Mouse (Mus musculus): ENCODE results near the gene Gapvd1. TPM values are rescaled to one million over a fixed set of nuclear protein-coding genes. Genes with fewer than 3 reads are reported as not detected.

Gene Gapvd1
- total and polyA plus RNA-seq, 3 experiments: 62.4 to 174 (median 96.7) TPM

GRCm38 (mm10) chr2:34644571-34645526 is 110.2 kb downstream of the Gapvd1 start:
- DNase-seq (ENCODE audit: low read depth, low spot score): peak; percentile 91
- TF ChIP-seq ZNF384 (IDR thresholded peaks at IDR 0.05; ENCODE audit: low read depth, low read length): peak; percentile 79
- TF ChIP-seq RAD21 (IDR thresholded peaks at IDR 0.05; ENCODE audit: low read depth, low read length): peak; percentile 71
- TF ChIP-seq KAT2A (conservative IDR thresholded peaks at IDR 0.05; ENCODE audit: low read depth, low read length): no peak
- peak; percentile 43 for TF ChIP-seq SIN3A (IDR thresholded peaks at IDR 0.05; ENCODE audit: low read length)
- no peak for TF ChIP-seq CHD1 (IDR thresholded peaks at IDR 0.05; ENCODE audit: low read depth, low read length)
- TF ChIP-seq CTCF (IDR thresholded peaks at IDR 0.05 in 2 of 3, conservative IDR thresholded peaks at IDR 0.05 in 1 of 3; ENCODE audit: control insufficient read depth in 1 of 3, insufficient read depth in 1 of 3, low read depth in 2 of 3, low read length in 3 of 3, poor library complexity in 1 of 3, severe bottlenecking in 1 of 3): peak; percentile 81 to 87 (median 85)
- TF ChIP-seq MYC (IDR thresholded peaks at IDR 0.05; ENCODE audit: low read depth, low read length): 0 out of 2 replicates have a peak, but pooled peaks have one; percentile 26
- TF ChIP-seq TBP (IDR thresholded peaks at IDR 0.05; ENCODE audit: low read depth, low read length): peak; percentile 42; the same call in 1 of the 2 replicates
- peak; percentile 49 for TF ChIP-seq ZC3H11A (IDR thresholded peaks at IDR 0.05; ENCODE audit: low read depth, low read length)
- TF ChIP-seq POLR2A (IDR thresholded peaks at IDR 0.05; ENCODE audit: control insufficient read depth in 1 of 2, insufficient read depth in 1 of 2, low read depth in 1 of 2, low read length in 2 of 2, poor library complexity in 1 of 2): no peak
- TF ChIP-seq MAFK (IDR thresholded peaks at IDR 0.05; ENCODE audit: borderline replicate concordance, low read depth, low read length): no peak
- peak; percentile 76 for TF ChIP-seq SMC3 (IDR thresholded peaks at IDR 0.05; ENCODE audit: low read depth, low read length)
- TF ChIP-seq MXI1 (IDR thresholded peaks at IDR 0.05; ENCODE audit: low read depth, low read length): peak; percentile 22
- TF ChIP-seq TCF12 (IDR thresholded peaks at IDR 0.05; ENCODE audit: low read depth, low read length): no peak
- 0 out of 2 replicates have a peak, but pooled peaks have one; percentile 23 for TF ChIP-seq MAZ (IDR thresholded peaks at IDR 0.05; ENCODE audit: low read depth, low read length)
- no peak for TF ChIP-seq ETS1 (IDR thresholded peaks at IDR 0.05; ENCODE audit: low read depth, low read length)
- TF ChIP-seq ELF1 (IDR thresholded peaks at IDR 0.05; ENCODE audit: low read depth, low read length): peak; percentile 35
- no peak for TF ChIP-seq POLR2AphosphoS5 (IDR thresholded peaks at IDR 0.05; ENCODE audit: borderline replicate concordance, low read depth, low read length)
- Histone ChIP-seq H3K79me2 (ENCODE audit: control insufficient read depth, insufficient read depth, low read length, poor library complexity) (no peaks in the 10 kb centered on the region), H3K27ac (ENCODE audit: control insufficient read depth, low read depth, low read length) (no peak overlapping the region), H3K9me3 (replicated peaks; ENCODE audit: insufficient read depth, low read length) (no peaks in the 10 kb centered on the region), H3K36me3 (ENCODE audit: control insufficient read depth in 1 of 2, insufficient read depth in 2 of 2, low read length in 2 of 2) (no peaks in the 10 kb centered on the region), H3K4me3 (ENCODE audit: control insufficient read depth in 1 of 2, insufficient read depth in 1 of 2, low read depth in 2 of 2, low read length in 2 of 2) (peak overlapping the region; percentile 76 to 92), H3K4me1 (ENCODE audit: control insufficient read depth in 1 of 2, insufficient read depth in 2 of 2, low read length in 2 of 2) (0 out of 4 replicates have a peak, but pooled peaks cover 0 to 2% of the 10 kb centered on the region in 2 experiments), H3K27me3 (ENCODE audit: control insufficient read depth in 1 of 2, insufficient read depth in 2 of 2, low read length in 2 of 2) (no peaks in the 10 kb centered on the region), H3K9ac (ENCODE audit: control insufficient read depth, low read depth, low read length, poor library complexity, severe bottlenecking) (peak overlapping the region; percentile 30)

- no peak for TF ChIP-seq TAL1 (IDR thresholded peaks at IDR 0.05; ENCODE audit: low read length)
- TF ChIP-seq POLR2AphosphoS5 (IDR thresholded peaks at IDR 0.05; ENCODE audit: borderline replicate concordance, low read depth, low read length): no peak
- peak; percentile 19 for TF ChIP-seq RAD21 (IDR thresholded peaks at IDR 0.05; ENCODE audit: low read depth, low read length)
- no peak for TF ChIP-seq MAX (IDR thresholded peaks at IDR 0.05; ENCODE audit: low read length)
- no peak for TF ChIP-seq MXI1 (IDR thresholded peaks at IDR 0.05; ENCODE audit: low read depth, low read length)
- TF ChIP-seq ZKSCAN1 (IDR thresholded peaks at IDR 0.05; ENCODE audit: low read depth, low read length): no peak
- TF ChIP-seq USF1 (IDR thresholded peaks at IDR 0.05; ENCODE audit: low read depth, low read length): no peak
- TF ChIP-seq CHD2 (IDR thresholded peaks at IDR 0.05; ENCODE audit: low read length): no peak
- TF ChIP-seq HCFC1 (IDR thresholded peaks at IDR 0.05; ENCODE audit: low read depth, low read length): peak; percentile 51; the same call in 1 of the 2 replicates
- TF ChIP-seq E2F4 (IDR thresholded peaks at IDR 0.05; ENCODE audit: borderline replicate concordance, low read depth, low read length): no peak
- TF ChIP-seq CTCF (IDR thresholded peaks at IDR 0.05 in 2 of 3, conservative IDR thresholded peaks at IDR 0.05 in 1 of 3; ENCODE audit: control insufficient read depth in 1 of 3, insufficient read depth in 1 of 3, low read depth in 2 of 3, low read length in 3 of 3, poor library complexity in 1 of 3, severe bottlenecking in 1 of 3): peak; percentile 83 to 95 (median 84)
- Histone ChIP-seq H3K27me3 (ENCODE audit: control insufficient read depth in 1 of 2, insufficient read depth in 2 of 2, low read length in 2 of 2) (no peaks in the 10 kb centered on the region), H3K79me2 (ENCODE audit: control insufficient read depth, insufficient read depth, low read length, poor library complexity) (peaks cover 1% of the 10 kb centered on the region; the same call in 1 of the 2 replicates), H3K36me3 (ENCODE audit: control insufficient read depth in 1 of 2, insufficient read depth in 2 of 2, low read length in 2 of 2) (no peaks in the 10 kb centered on the region), H3K4me3 (ENCODE audit: control insufficient read depth in 1 of 2, insufficient read depth in 1 of 2, low read depth in 2 of 2, low read length in 2 of 2) (no peak overlapping the region), H3K9ac (ENCODE audit: control insufficient read depth, low read depth, low read length, poor library complexity, severe bottlenecking) (no peak overlapping the region), H3K4me1 (ENCODE audit: control insufficient read depth in 1 of 2, insufficient read depth in 2 of 2, low read length in 2 of 2) (0 out of 4 replicates have a peak, but pooled peaks cover 0 to 2% of the 10 kb centered on the region in 2 experiments), H3K9me3 (replicated peaks; ENCODE audit: insufficient read depth, low read length) (no peaks in the 10 kb centered on the region), H3K27ac (ENCODE audit: control insufficient read depth, low read depth, low read length) (no peak overlapping the region)
- peak; percentile 87 for DNase-seq (ENCODE audit: low read depth, low spot score)
Observed at GRCm38 (mm10) chr2:34642351-34642750, 112.7 kb downstream of the Gapvd1 start.

All from MEL (cell line).